Mouse (Mus musculus) megakaryocyte, embryonic 14.5 days (primary cell): ENCODE measurements around the gene Tsc22d3.

ENCODE experiments used
- FLI1 ChIP-seq: IDR thresholded peaks from 2 replicates; pipeline ENCODE4 v1.6.1; 2012; ENCODE audit warnings: low read length, inconsistent platforms, mixed read lengths
- GATA1 ChIP-seq: IDR thresholded peaks from 3 replicates; pipeline ENCODE4 v1.6.1; 2012; ENCODE audit warnings: mixed read lengths, low read length, inconsistent platforms, borderline replicate concordance

- TF ChIP-seq GATA1 (no peak), FLI1 (no peak)
These were observed 32.6 kb downstream of the Tsc22d3 start for GRCm38 (mm10) chrX:140567711-140568407.
